28 mouse cellular contexts compared by ENCODE assay signal in the genomic region with DNA sequence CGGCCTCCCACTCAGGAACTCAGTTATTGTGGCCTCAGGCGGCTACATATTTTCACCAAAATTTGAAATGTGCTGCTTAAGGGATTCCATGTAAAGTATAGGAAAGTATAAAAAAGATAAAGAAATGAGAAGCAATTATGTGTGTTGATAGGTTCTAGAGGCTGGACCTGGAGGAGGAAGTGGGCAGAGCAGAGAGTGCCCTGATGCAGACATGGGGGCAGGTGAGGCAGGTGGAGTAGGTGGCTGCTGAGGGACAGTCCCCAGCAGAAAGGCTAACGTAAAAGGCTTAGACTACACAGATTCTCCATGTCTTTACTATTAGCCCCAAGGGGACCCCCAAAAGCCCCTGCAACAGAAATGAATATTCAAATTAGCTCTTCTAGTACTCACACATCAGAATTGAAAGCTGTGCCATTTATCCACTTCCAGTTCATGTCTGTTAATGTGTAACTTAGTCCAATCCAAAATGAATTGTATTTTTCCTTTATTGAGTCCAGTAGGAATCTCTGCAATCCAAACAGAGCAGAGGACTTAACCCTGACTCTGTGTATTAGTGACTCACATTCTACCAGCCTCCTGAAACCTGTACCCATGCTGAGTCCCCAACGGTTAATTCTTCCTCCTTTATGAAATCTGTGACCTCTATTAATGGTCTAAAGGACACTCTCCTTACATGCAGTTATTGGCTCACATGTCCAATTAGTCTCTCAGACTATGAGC. TPM values are rescaled to one million over a fixed set of nuclear protein-coding genes. Genes with fewer than 3 reads are reported as not detected.
"Had no signal": no experiment of that assay in that cellular context is flagged by ENCODE, and none has a peak within 500 bp of the region (broad histone marks: within the 10 kb centered on the region; RNA-seq: fewer than 3 reads in every experiment).

No protein-coding gene starts in this region.

- H3K27ac ChIP-seq: heart, embryonic 13.5 days; heart, embryonic 15.5 days; hindbrain, embryonic 13.5 days; hindbrain, embryonic 15.5 days; hindbrain, postnatal 0 days; layer of hippocampus, adult 2 months; limb, embryonic 13.5 days; limb, embryonic 15.5 days; liver, embryonic 12.5 days; liver, embryonic 14.5 days had no signal

- H3K9me3 ChIP-seq: heart, embryonic 13.5 days; heart, embryonic 15.5 days; hindbrain, embryonic 13.5 days; hindbrain, embryonic 15.5 days; limb, embryonic 13.5 days; limb, embryonic 15.5 days; liver, embryonic 12.5 days had no signal

- H3K4me1 ChIP-seq: heart, embryonic 13.5 days; heart, embryonic 15.5 days; hindbrain, embryonic 13.5 days; hindbrain, embryonic 15.5 days; limb, embryonic 13.5 days; limb, embryonic 15.5 days; liver, embryonic 12.5 days had no signal

- H3K27me3 ChIP-seq: heart, embryonic 13.5 days; heart, embryonic 15.5 days; hindbrain, embryonic 13.5 days; hindbrain, embryonic 15.5 days; limb, embryonic 13.5 days; limb, embryonic 15.5 days; liver, embryonic 12.5 days had no signal

- ATAC-seq: hindbrain, postnatal 0 days; liver, embryonic 12.5 days had no signal

- DNase-seq: gastrocnemius, postnatal 14 days; gastrocnemius, postnatal 36 days; heart, adult 18-20 months; heart, postnatal 14 days; heart, postnatal 36 days; kidney, adult 18-20 months; kidney, adult 8-10 months; kidney, postnatal 10 days; kidney, postnatal 25 days; kidney, postnatal 4 days; left cerebral cortex, postnatal 4 days had no signal

- H3K9ac ChIP-seq: heart, embryonic 13.5 days; heart, embryonic 15.5 days; hindbrain, embryonic 13.5 days; hindbrain, embryonic 15.5 days; limb, embryonic 13.5 days; limb, embryonic 15.5 days; liver, embryonic 12.5 days; liver, embryonic 14.5 days had no signal

- H3K4me2 ChIP-seq: heart, embryonic 11.5 days; heart, embryonic 13.5 days; heart, embryonic 15.5 days; hindbrain, embryonic 13.5 days; hindbrain, embryonic 15.5 days; limb, embryonic 13.5 days; limb, embryonic 15.5 days; liver, embryonic 12.5 days had no signal

- H3K4me3 ChIP-seq: heart, embryonic 13.5 days; heart, embryonic 15.5 days; hindbrain, embryonic 13.5 days; hindbrain, embryonic 15.5 days; layer of hippocampus, adult 2 months; limb, embryonic 13.5 days; limb, embryonic 15.5 days; liver, embryonic 12.5 days had no signal

- H3K36me3 ChIP-seq: heart, embryonic 13.5 days; heart, embryonic 15.5 days; hindbrain, embryonic 13.5 days; hindbrain, embryonic 15.5 days; limb, embryonic 13.5 days; limb, embryonic 15.5 days; liver, embryonic 12.5 days had no signal

RNA-seq across cellular contexts. Expression of a gene that starts 7.9 kb away (rescaled TPM):
- polyA plus RNA-seq: heart, embryonic 11.5 days; heart, embryonic 13.5 days; heart, embryonic 15.5 days; heart, postnatal 0 days; hindbrain, embryonic 11.5 days; hindbrain, embryonic 13.5 days; hindbrain, embryonic 15.5 days; hindbrain, postnatal 0 days; kidney, embryonic 14.5 days; kidney, embryonic 16.5 days; limb, embryonic 11.5 days; limb, embryonic 13.5 days; limb, embryonic 15.5 days; liver, adult 2 months; liver, embryonic 12.5 days; liver, embryonic 14.5 days had no signal

RNA-seq across cellular contexts. Expression of a gene that starts 7.9 kb away (rescaled TPM):
- polyA plus RNA-seq: heart, embryonic 11.5 days; heart, embryonic 13.5 days; heart, postnatal 0 days; hindbrain, embryonic 11.5 days; hindbrain, embryonic 13.5 days; hindbrain, embryonic 15.5 days; hindbrain, postnatal 0 days; kidney, embryonic 14.5 days; limb, embryonic 11.5 days; limb, embryonic 13.5 days; liver, adult 2 months; liver, embryonic 12.5 days had no signal

RNA-seq across cellular contexts. Expression of a gene that starts 29.2 kb away (rescaled TPM):
- polyA plus RNA-seq: heart, embryonic 11.5 days; heart, postnatal 0 days; hindbrain, embryonic 11.5 days; hindbrain, embryonic 13.5 days; hindbrain, embryonic 15.5 days; kidney, embryonic 14.5 days; limb, embryonic 11.5 days; limb, embryonic 15.5 days had no signal
